ENCODE assay signal across 22 mouse cellular contexts in genomic region chr10:69936443-69937067, GRCm38 (mm10).
DNase-seq lines count a peak whose midpoint lies in the region; ATAC-seq lines count a peak whose summit lies in the region.
"Had no signal": no experiment of that assay in that cellular context is flagged by ENCODE, and none has a peak within 500 bp of the region (broad histone marks: within the 10 kb centered on the region; RNA-seq: fewer than 3 reads in every experiment).

No protein-coding gene starts in this region.

- no peak overlapping the region for H3K4me2 ChIP-seq in intestine, embryonic 15.5 days (replicated peaks)
- no peak overlapping the region for H3K4me2 ChIP-seq in kidney, embryonic 16.5 days (replicated peaks; ENCODE audit: low read depth, low read length)
- H3K4me2 ChIP-seq: embryonic facial prominence, embryonic 15.5 days; heart, embryonic 13.5 days; hindbrain, embryonic 15.5 days had no signal

- H3K27ac ChIP-seq in intestine, embryonic 15.5 days, result no peak overlapping the region
- no peak overlapping the region for H3K27ac ChIP-seq in kidney, embryonic 16.5 days (ENCODE audit: low read length)
- H3K27ac ChIP-seq in embryonic facial prominence, embryonic 10.5 days (replicated peaks), result no peak overlapping the region
- no peak overlapping the region for H3K27ac ChIP-seq in forebrain, embryonic 10.5 days
- H3K27ac ChIP-seq: embryonic facial prominence, embryonic 15.5 days; heart, embryonic 13.5 days; hindbrain, embryonic 15.5 days had no signal

- no peaks in the 10 kb centered on the region for H3K4me1 ChIP-seq in intestine, embryonic 15.5 days (replicated peaks)
- no peaks in the 10 kb centered on the region for H3K4me1 ChIP-seq in kidney, embryonic 16.5 days (ENCODE audit: insufficient read depth, low read length)
- no peaks in the 10 kb centered on the region for H3K4me1 ChIP-seq in embryonic facial prominence, embryonic 10.5 days
- H3K4me1 ChIP-seq in forebrain, embryonic 10.5 days, result no peaks in the 10 kb centered on the region
- H3K4me1 ChIP-seq: embryonic facial prominence, embryonic 15.5 days; heart, embryonic 13.5 days; hindbrain, embryonic 15.5 days had no signal

- no peak overlapping the region for H3K9ac ChIP-seq in intestine, embryonic 15.5 days
- no peak overlapping the region for H3K9ac ChIP-seq in kidney, embryonic 16.5 days (replicated peaks; ENCODE audit: low read length)
- H3K9ac ChIP-seq: embryonic facial prominence, embryonic 15.5 days; heart, embryonic 13.5 days; hindbrain, embryonic 15.5 days had no signal

- H3K27me3 ChIP-seq in intestine, embryonic 15.5 days (replicated peaks), result no peaks in the 10 kb centered on the region
- no peaks in the 10 kb centered on the region for H3K27me3 ChIP-seq in kidney, embryonic 16.5 days (ENCODE audit: insufficient read depth, low read length)
- no peaks in the 10 kb centered on the region for H3K27me3 ChIP-seq in embryonic facial prominence, embryonic 10.5 days (replicated peaks; ENCODE audit: low read depth, poor library complexity, severe bottlenecking)
- no peaks in the 10 kb centered on the region for H3K27me3 ChIP-seq in forebrain, embryonic 10.5 days (ENCODE audit: poor library complexity, severe bottlenecking)
- H3K27me3 ChIP-seq: embryonic facial prominence, embryonic 15.5 days; heart, embryonic 13.5 days; hindbrain, embryonic 15.5 days had no signal

- ATAC-seq in intestine, embryonic 15.5 days, result peak; percentile 65
- ATAC-seq in kidney, embryonic 16.5 days (ENCODE audit: low FRiP score, low TSS enrichment), result peak; percentile 67; the same call in 1 of the 2 replicates
- ATAC-seq: CD4-positive, CD25-positive, alpha-beta regulatory T cell, adult 4 months; forebrain, embryonic 16.5 days had no signal

- no peak overlapping the region for H3K4me3 ChIP-seq in intestine, embryonic 15.5 days (replicated peaks)
- H3K4me3 ChIP-seq in kidney, embryonic 16.5 days (ENCODE audit: low read length), result no peak overlapping the region
- no peak overlapping the region for H3K4me3 ChIP-seq in embryonic facial prominence, embryonic 10.5 days
- H3K4me3 ChIP-seq in forebrain, embryonic 10.5 days, result no peak overlapping the region
- H3K4me3 ChIP-seq: embryonic facial prominence, embryonic 15.5 days; erythroblast, embryonic 14.5 days; heart, embryonic 13.5 days; hindbrain, embryonic 15.5 days had no signal

- 77% methylated on average over 5 of the region's 5 CpGs for WGBS in intestine, embryonic 15.5 days
- 86% methylated on average over 5 of the region's 5 CpGs for WGBS in kidney, embryonic 16.5 days
- WGBS in embryonic facial prominence, embryonic 10.5 days, result 89% methylated on average over 5 of the region's 5 CpGs
- WGBS in forebrain, embryonic 10.5 days, result 95% methylated on average over 5 of the region's 5 CpGs

- no peaks in the 10 kb centered on the region for H3K9me3 ChIP-seq in intestine, embryonic 15.5 days
- no peaks in the 10 kb centered on the region for H3K9me3 ChIP-seq in kidney, embryonic 16.5 days (ENCODE audit: low read length)
- H3K9me3 ChIP-seq in embryonic facial prominence, embryonic 10.5 days, result no peaks in the 10 kb centered on the region
- H3K9me3 ChIP-seq in forebrain, embryonic 10.5 days, result no peaks in the 10 kb centered on the region
- H3K9me3 ChIP-seq: embryonic facial prominence, embryonic 15.5 days; hindbrain, embryonic 15.5 days had no signal

- peak; percentile 76 for DNase-seq in kidney, adult 11 months
- DNase-seq in kidney, postnatal 10 days, result no peak
- DNase-seq in kidney, postnatal 36 days, result peak; percentile 50 to 73
- no peak for DNase-seq in embryonic facial prominence, embryonic 10.5 days (ENCODE audit: low spot score)
- no peak for DNase-seq in retina, embryonic 14.5 days (ENCODE audit: low spot score)
- DNase-seq in forebrain, embryonic 10.5 days (ENCODE audit: extremely low spot score, low spot score), result no peak
- DNase-seq: adrenal gland, postnatal 14 days; B cell, adult 2 months; cerebellum, adult 11-12 months; cerebellum, adult 9-11 months; cerebellum, postnatal 36 days; gastrocnemius, postnatal 10 days; heart, postnatal 36 days had no signal

- H3K36me3 ChIP-seq in intestine, embryonic 15.5 days, result no peaks in the 10 kb centered on the region
- H3K36me3 ChIP-seq in kidney, embryonic 16.5 days (ENCODE audit: insufficient read depth, low read length), result peaks cover 41% of the 10 kb centered on the region
- H3K36me3 ChIP-seq in embryonic facial prominence, embryonic 10.5 days (replicated peaks), result peaks cover 85% of the 10 kb centered on the region
- peaks cover 50% of the 10 kb centered on the region for H3K36me3 ChIP-seq in forebrain, embryonic 10.5 days (replicated peaks)
- H3K36me3 ChIP-seq: embryonic facial prominence, embryonic 15.5 days; G1E had no signal

Comparison
In these comparisons a context has a peak if more than half of its experiments do, and no peak if none do; other contexts are left out.
1. DNase-seq: peak in kidney, adult 11 months (single experiment) and kidney, postnatal 36 days (2 of 2); none in kidney, postnatal 10 days (single experiment), embryonic facial prominence, embryonic 10.5 days (single experiment), retina, embryonic 14.5 days (single experiment) and forebrain, embryonic 10.5 days (single experiment).